In the genomic region with DNA sequence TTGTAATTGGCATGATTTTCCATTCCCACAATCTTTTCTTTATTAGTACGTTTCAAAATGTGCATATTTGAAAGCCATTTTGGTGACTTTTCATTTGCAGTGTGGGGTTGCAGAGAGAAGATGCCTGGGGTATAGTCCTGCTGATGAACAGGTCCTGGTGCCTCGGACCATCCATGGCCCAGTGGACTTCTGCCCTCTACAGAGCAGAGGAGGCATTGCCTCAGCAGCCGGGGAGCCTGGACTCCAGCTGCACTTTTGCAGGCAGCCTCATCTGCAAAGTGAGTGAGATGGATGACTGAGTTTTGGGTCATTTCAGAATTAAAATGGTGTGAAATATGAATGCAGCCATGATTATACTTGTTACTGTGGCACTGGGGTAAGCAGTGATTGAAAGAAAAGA, we compare ENCODE assay signal across 10 mouse cellular contexts.
DNase-seq lines count a peak whose midpoint lies in the region; ATAC-seq and TF ChIP-seq lines count a peak whose summit lies in the region.
"Had no signal": no experiment of that assay in that cellular context is flagged by ENCODE, and none has a peak within 500 bp of the region (broad histone marks: within the 10 kb centered on the region; RNA-seq: fewer than 3 reads in every experiment).

No protein-coding gene starts in this region.

- no peaks in the 10 kb centered on the region for H3K27me3 ChIP-seq in midbrain, postnatal 0 days (ENCODE audit: insufficient read depth, low read length)
- H3K27me3 ChIP-seq in midbrain, embryonic 11.5 days (ENCODE audit: control insufficient read depth, insufficient read depth, low read length): no peaks in the 10 kb centered on the region
- no peaks in the 10 kb centered on the region for H3K27me3 ChIP-seq in embryonic facial prominence, embryonic 14.5 days (replicated peaks; ENCODE audit: control insufficient read depth, insufficient read depth, low read length)
- H3K27me3 ChIP-seq in neural tube, embryonic 12.5 days (replicated peaks): no peaks in the 10 kb centered on the region
- no peaks in the 10 kb centered on the region for H3K27me3 ChIP-seq in midbrain, embryonic 15.5 days (replicated peaks)
- no peaks in the 10 kb centered on the region for H3K27me3 ChIP-seq in forebrain, embryonic 10.5 days (ENCODE audit: poor library complexity, severe bottlenecking)
- H3K27me3 ChIP-seq: embryonic facial prominence, embryonic 15.5 days; stomach, embryonic 15.5 days had no signal

- no peak overlapping the region for H3K4me2 ChIP-seq in midbrain, postnatal 0 days (ENCODE audit: low read depth, low read length, poor library complexity, severe bottlenecking)
- H3K4me2 ChIP-seq in midbrain, embryonic 11.5 days: no peak overlapping the region
- no peak overlapping the region for H3K4me2 ChIP-seq in embryonic facial prominence, embryonic 14.5 days (ENCODE audit: low read depth, low read length)
- no peak overlapping the region for H3K4me2 ChIP-seq in neural tube, embryonic 12.5 days (replicated peaks)
- H3K4me2 ChIP-seq in midbrain, embryonic 15.5 days: no peak overlapping the region
- H3K4me2 ChIP-seq: embryonic facial prominence, embryonic 15.5 days; stomach, embryonic 15.5 days had no signal

- H3K9ac ChIP-seq in midbrain, postnatal 0 days (replicated peaks; ENCODE audit: low read length, poor library complexity, severe bottlenecking): no peak overlapping the region
- H3K9ac ChIP-seq in midbrain, embryonic 11.5 days (ENCODE audit: low read length): no peak overlapping the region
- H3K9ac ChIP-seq in embryonic facial prominence, embryonic 14.5 days (ENCODE audit: low read depth, low read length): no peak overlapping the region
- no peak overlapping the region for H3K9ac ChIP-seq in neural tube, embryonic 12.5 days
- no peak overlapping the region for H3K9ac ChIP-seq in midbrain, embryonic 15.5 days
- H3K9ac ChIP-seq: embryonic facial prominence, embryonic 15.5 days; stomach, embryonic 15.5 days had no signal

- TF ChIP-seq CTCF in midbrain, postnatal 0 days (IDR thresholded peaks at IDR 0.05): peak; percentile 50

- peaks cover 11% of the 10 kb centered on the region; the same call in 1 of the 2 replicates for H3K36me3 ChIP-seq in midbrain, postnatal 0 days (ENCODE audit: insufficient read depth, low read length)
- H3K36me3 ChIP-seq in midbrain, embryonic 11.5 days (ENCODE audit: control insufficient read depth, insufficient read depth, low read length): no peaks in the 10 kb centered on the region; the same call in 1 of the 2 replicates
- no peaks in the 10 kb centered on the region for H3K36me3 ChIP-seq in embryonic facial prominence, embryonic 14.5 days (ENCODE audit: control insufficient read depth, insufficient read depth, low read length)
- no peaks in the 10 kb centered on the region for H3K36me3 ChIP-seq in neural tube, embryonic 12.5 days
- 0 out of 2 replicates have a peak, but pooled peaks cover 3% of the 10 kb centered on the region for H3K36me3 ChIP-seq in midbrain, embryonic 15.5 days (replicated peaks)
- no peaks in the 10 kb centered on the region for H3K36me3 ChIP-seq in forebrain, embryonic 10.5 days (replicated peaks)
- H3K36me3 ChIP-seq: embryonic facial prominence, embryonic 15.5 days; stomach, embryonic 15.5 days had no signal

- H3K4me3 ChIP-seq in midbrain, postnatal 0 days (ENCODE audit: low read depth, low read length): no peak overlapping the region
- H3K4me3 ChIP-seq in midbrain, embryonic 11.5 days (ENCODE audit: low read depth, low read length): no peak overlapping the region
- no peak overlapping the region for H3K4me3 ChIP-seq in embryonic facial prominence, embryonic 14.5 days (ENCODE audit: low read depth, low read length)
- H3K4me3 ChIP-seq in neural tube, embryonic 12.5 days: no peak overlapping the region
- no peak overlapping the region for H3K4me3 ChIP-seq in midbrain, embryonic 15.5 days
- H3K4me3 ChIP-seq in forebrain, embryonic 10.5 days: no peak overlapping the region
- H3K4me3 ChIP-seq: embryonic facial prominence, embryonic 15.5 days; stomach, embryonic 15.5 days had no signal

- ATAC-seq in frontal cortex, adult (ENCODE audit: low TSS enrichment): peak; percentile 79
- no peak for ATAC-seq in midbrain, postnatal 0 days (ENCODE audit: low FRiP score)
- ATAC-seq in midbrain, embryonic 11.5 days (ENCODE audit: low FRiP score): no peak
- ATAC-seq in embryonic facial prominence, embryonic 14.5 days (ENCODE audit: low read depth): no peak
- ATAC-seq in neural tube, embryonic 12.5 days (ENCODE audit: low FRiP score, low read depth): peak; percentile 44; the same call in 1 of the 2 replicates
- no peak for ATAC-seq in midbrain, embryonic 15.5 days (replicated peaks)

- no peak for DNase-seq in frontal cortex, postnatal 36 days (ENCODE audit: low spot score in 2 of 2)
- DNase-seq in midbrain, postnatal 0 days (ENCODE audit: low spot score): no peak
- no peak for DNase-seq in midbrain, embryonic 11.5 days (ENCODE audit: low spot score, missing footprints)
- peak; percentile 37 for DNase-seq in embryonic facial prominence, embryonic 14.5 days (ENCODE audit: low spot score)
- no peak for DNase-seq in forebrain, embryonic 10.5 days (ENCODE audit: extremely low spot score, low spot score)

- no peak overlapping the region for H3K27ac ChIP-seq in midbrain, postnatal 0 days (ENCODE audit: low read depth, low read length)
- no peak overlapping the region for H3K27ac ChIP-seq in midbrain, embryonic 11.5 days (ENCODE audit: low read depth, low read length)
- no peak overlapping the region for H3K27ac ChIP-seq in embryonic facial prominence, embryonic 14.5 days (replicated peaks; ENCODE audit: low read depth, low read length)
- no peak overlapping the region for H3K27ac ChIP-seq in neural tube, embryonic 12.5 days
- no peak overlapping the region for H3K27ac ChIP-seq in midbrain, embryonic 15.5 days
- no peak overlapping the region for H3K27ac ChIP-seq in forebrain, embryonic 10.5 days
- H3K27ac ChIP-seq: embryonic facial prominence, embryonic 15.5 days; stomach, embryonic 15.5 days had no signal

- no peaks in the 10 kb centered on the region for H3K9me3 ChIP-seq in midbrain, postnatal 0 days (ENCODE audit: low read length)
- H3K9me3 ChIP-seq in midbrain, embryonic 11.5 days (ENCODE audit: control insufficient read depth, low read length): no peaks in the 10 kb centered on the region
- no peaks in the 10 kb centered on the region for H3K9me3 ChIP-seq in embryonic facial prominence, embryonic 14.5 days (ENCODE audit: control insufficient read depth, low read length)
- H3K9me3 ChIP-seq in neural tube, embryonic 12.5 days: no peaks in the 10 kb centered on the region
- H3K9me3 ChIP-seq in midbrain, embryonic 15.5 days: no peaks in the 10 kb centered on the region
- H3K9me3 ChIP-seq in forebrain, embryonic 10.5 days: no peaks in the 10 kb centered on the region
- H3K9me3 ChIP-seq: embryonic facial prominence, embryonic 15.5 days; stomach, embryonic 15.5 days had no signal

- WGBS in midbrain, postnatal 0 days: 47% methylated on average over 3 of the region's 3 CpGs
- WGBS in midbrain, embryonic 11.5 days: 32% methylated on average over 3 of the region's 3 CpGs
- 26% methylated on average over 3 of the region's 3 CpGs for WGBS in embryonic facial prominence, embryonic 14.5 days
- 39% methylated on average over 3 of the region's 3 CpGs for WGBS in neural tube, embryonic 12.5 days
- WGBS in midbrain, embryonic 15.5 days: 41% methylated on average over 3 of the region's 3 CpGs
- WGBS in forebrain, embryonic 10.5 days: 36% methylated on average over 3 of the region's 3 CpGs

- no peaks in the 10 kb centered on the region for H3K4me1 ChIP-seq in midbrain, postnatal 0 days (ENCODE audit: insufficient read depth, low read length)
- H3K4me1 ChIP-seq in midbrain, embryonic 11.5 days (ENCODE audit: control insufficient read depth, insufficient read depth, low read length): no peaks in the 10 kb centered on the region
- peaks cover 14% of the 10 kb centered on the region; the same call in 1 of the 2 replicates for H3K4me1 ChIP-seq in embryonic facial prominence, embryonic 14.5 days (ENCODE audit: control insufficient read depth, insufficient read depth, low read length)
- no peaks in the 10 kb centered on the region for H3K4me1 ChIP-seq in neural tube, embryonic 12.5 days
- H3K4me1 ChIP-seq in midbrain, embryonic 15.5 days: no peaks in the 10 kb centered on the region
- peaks cover 21% of the 10 kb centered on the region for H3K4me1 ChIP-seq in forebrain, embryonic 10.5 days
- H3K4me1 ChIP-seq: embryonic facial prominence, embryonic 15.5 days had no signal

Comparison
In these comparisons a context has a peak if more than half of its experiments do, and no peak if none do; other contexts are left out.
1. ATAC-seq: peak in frontal cortex, adult (single experiment) and neural tube, embryonic 12.5 days (single experiment); none in midbrain, postnatal 0 days (single experiment), midbrain, embryonic 11.5 days (single experiment), embryonic facial prominence, embryonic 14.5 days (single experiment) and midbrain, embryonic 15.5 days (single experiment).